In genomic region chr6:6207836-6208235, GRCm38 (mm10) we compare ENCODE assay signal across 22 mouse cellular contexts. TPM values are rescaled to one million over a fixed set of nuclear protein-coding genes. Genes with fewer than 3 reads are reported as not detected.
DNase-seq lines count a peak whose midpoint lies in the region; ATAC-seq and TF ChIP-seq lines count a peak whose summit lies in the region.
"Had no signal": no experiment of that assay in that cellular context is flagged by ENCODE, and none has a peak within 500 bp of the region (broad histone marks: within the 10 kb centered on the region; RNA-seq: fewer than 3 reads in every experiment).

No protein-coding gene starts in this region.

- TF ChIP-seq EP300 in lung, postnatal 0 days (IDR thresholded peaks at IDR 0.05): no peak

- no peaks in the 10 kb centered on the region for H3K9me3 ChIP-seq in heart, embryonic 13.5 days
- no peaks in the 10 kb centered on the region for H3K9me3 ChIP-seq in lung, postnatal 0 days (ENCODE audit: low read length)
- no peaks in the 10 kb centered on the region for H3K9me3 ChIP-seq in liver, embryonic 16.5 days (replicated peaks; ENCODE audit: control insufficient read depth, low read length)
- H3K9me3 ChIP-seq: embryonic facial prominence, embryonic 15.5 days; G1E; hindbrain, embryonic 15.5 days; intestine, embryonic 15.5 days; kidney, embryonic 15.5 days; limb, embryonic 12.5 days; lung, embryonic 15.5 days; midbrain, embryonic 15.5 days; neural tube, embryonic 15.5 days had no signal

- 0 out of 2 replicates have a peak overlapping the region, but pooled peaks have one; percentile 8 for H3K27ac ChIP-seq in heart, embryonic 13.5 days (replicated peaks)
- no peak overlapping the region for H3K27ac ChIP-seq in lung, postnatal 0 days (ENCODE audit: low read length)
- 0 out of 2 replicates have a peak overlapping the region, but pooled peaks have one; percentile 31 for H3K27ac ChIP-seq in cortical plate, adult 2 months (ENCODE audit: insufficient read depth, low read length)
- peak overlapping the region; percentile 33; the same call in 1 of the 2 replicates for H3K27ac ChIP-seq in liver, embryonic 16.5 days (ENCODE audit: low read length)
- H3K27ac ChIP-seq: embryonic facial prominence, embryonic 15.5 days; gastrocnemius, adult 2 months; hindbrain, embryonic 15.5 days; intestine, embryonic 15.5 days; kidney, embryonic 15.5 days; limb, embryonic 12.5 days; lung, embryonic 15.5 days; midbrain, embryonic 15.5 days; neural tube, embryonic 15.5 days had no signal

- ATAC-seq in heart, embryonic 13.5 days (ENCODE audit: extremely low read depth, insufficient number of reproducible peaks, low FRiP score, low TSS enrichment): no peak
- peak; percentile 57 for ATAC-seq in lung, postnatal 0 days
- peak; percentile 31; the same call in 1 of the 2 replicates for ATAC-seq in liver, embryonic 16.5 days (ENCODE audit: low read depth)
- no peak for ATAC-seq in monocyte, adult 5-6 weeks (replicated peaks; ENCODE audit: insufficient number of reproducible peaks, low FRiP score, low TSS enrichment, poor library complexity, severe bottlenecking)
- ATAC-seq: midbrain, embryonic 15.5 days had no signal

- H3K27me3 ChIP-seq in heart, embryonic 13.5 days (replicated peaks): peaks cover 18% of the 10 kb centered on the region
- H3K27me3 ChIP-seq in lung, postnatal 0 days (replicated peaks; ENCODE audit: insufficient read depth, low read length): no peaks in the 10 kb centered on the region
- no peaks in the 10 kb centered on the region for H3K27me3 ChIP-seq in liver, embryonic 16.5 days (ENCODE audit: control insufficient read depth, insufficient read depth, low read depth, low read length)
- H3K27me3 ChIP-seq: embryonic facial prominence, embryonic 15.5 days; hindbrain, embryonic 15.5 days; intestine, embryonic 15.5 days; kidney, embryonic 15.5 days; limb, embryonic 12.5 days; lung, embryonic 15.5 days; midbrain, embryonic 15.5 days; neural tube, embryonic 15.5 days had no signal

- H3K4me2 ChIP-seq in heart, embryonic 13.5 days: peak overlapping the region; percentile 55
- H3K4me2 ChIP-seq in lung, postnatal 0 days (replicated peaks; ENCODE audit: low read depth, low read length): no peak overlapping the region
- peak overlapping the region; percentile 21; the same call in 1 of the 2 replicates for H3K4me2 ChIP-seq in liver, embryonic 16.5 days (ENCODE audit: low read depth, low read length)
- H3K4me2 ChIP-seq: embryonic facial prominence, embryonic 15.5 days; hindbrain, embryonic 15.5 days; intestine, embryonic 15.5 days; kidney, embryonic 15.5 days; limb, embryonic 12.5 days; lung, embryonic 15.5 days; midbrain, embryonic 15.5 days; neural tube, embryonic 15.5 days had no signal

- TF ChIP-seq POLR2A in cortical plate, adult 2 months (IDR thresholded peaks at IDR 0.05; ENCODE audit: extremely low read depth, insufficient read depth, low read length): no peak

- WGBS in heart, embryonic 13.5 days: 45% methylated on average over 3 of the region's 3 CpGs
- 36% methylated on average over 3 of the region's 3 CpGs for WGBS in lung, postnatal 0 days
- WGBS in liver, embryonic 16.5 days (ENCODE audit: insufficient replicate concordance): 65% methylated on average over 3 of the region's 3 CpGs

- H3K4me3 ChIP-seq in heart, embryonic 13.5 days: peak overlapping the region; percentile 17; the same call in 1 of the 2 replicates
- H3K4me3 ChIP-seq in lung, postnatal 0 days (ENCODE audit: low read depth, low read length): no peak overlapping the region
- H3K4me3 ChIP-seq in cortical plate, adult 2 months (ENCODE audit: insufficient read depth, low read length): no peak overlapping the region
- no peak overlapping the region for H3K4me3 ChIP-seq in liver, embryonic 16.5 days (ENCODE audit: low read depth, low read length)
- H3K4me3 ChIP-seq: embryonic facial prominence, embryonic 15.5 days; gastrocnemius, adult 2 months; hindbrain, embryonic 15.5 days; intestine, embryonic 15.5 days; kidney, embryonic 15.5 days; limb, embryonic 12.5 days; lung, embryonic 15.5 days; midbrain, embryonic 15.5 days; neural tube, embryonic 15.5 days had no signal

- peaks cover 10% of the 10 kb centered on the region; the same call in 1 of the 2 replicates for H3K36me3 ChIP-seq in heart, embryonic 13.5 days
- no peaks in the 10 kb centered on the region for H3K36me3 ChIP-seq in lung, postnatal 0 days (ENCODE audit: insufficient read depth, low read length)
- no peaks in the 10 kb centered on the region for H3K36me3 ChIP-seq in liver, embryonic 16.5 days (ENCODE audit: control insufficient read depth, insufficient read depth)
- H3K36me3 ChIP-seq: embryonic facial prominence, embryonic 15.5 days; hindbrain, embryonic 15.5 days; intestine, embryonic 15.5 days; kidney, embryonic 15.5 days; limb, embryonic 12.5 days; lung, embryonic 15.5 days; midbrain, embryonic 15.5 days; neural tube, embryonic 15.5 days had no signal

- no peak overlapping the region for H3K9ac ChIP-seq in heart, embryonic 13.5 days
- no peak overlapping the region for H3K9ac ChIP-seq in lung, postnatal 0 days (replicated peaks; ENCODE audit: low read depth)
- no peak overlapping the region for H3K9ac ChIP-seq in liver, embryonic 16.5 days (ENCODE audit: low read depth, low read length)
- H3K9ac ChIP-seq: embryonic facial prominence, embryonic 15.5 days; hindbrain, embryonic 15.5 days; intestine, embryonic 15.5 days; kidney, embryonic 15.5 days; limb, embryonic 12.5 days; lung, embryonic 15.5 days; midbrain, embryonic 15.5 days; neural tube, embryonic 15.5 days had no signal

- no peak for DNase-seq in heart, adult 11 months
- DNase-seq in lung, postnatal 0 days (ENCODE audit: low spot score): peak; percentile 27
- DNase-seq in lung, postnatal 14 days: no peak
- DNase-seq: cerebellum, adult 11-12 months; cerebellum, postnatal 25 days; gastrocnemius, adult 2 months; right cerebral cortex, postnatal 14 days; spleen, adult 18-20 months; thymus, postnatal 25 days had no signal

- peaks cover 50% of the 10 kb centered on the region for H3K4me1 ChIP-seq in heart, embryonic 13.5 days
- H3K4me1 ChIP-seq in lung, postnatal 0 days (ENCODE audit: insufficient read depth, low read depth, low read length): no peaks in the 10 kb centered on the region
- H3K4me1 ChIP-seq in cortical plate, adult 2 months (ENCODE audit: control insufficient read depth, insufficient read depth, low read length): no peaks in the 10 kb centered on the region
- peaks cover 32% of the 10 kb centered on the region for H3K4me1 ChIP-seq in liver, embryonic 16.5 days (ENCODE audit: control insufficient read depth, low read depth, low read length)
- H3K4me1 ChIP-seq: hindbrain, embryonic 15.5 days; intestine, embryonic 15.5 days; midbrain, embryonic 15.5 days; neural tube, embryonic 15.5 days had no signal

- no peak for TF ChIP-seq CTCF in lung, postnatal 0 days (IDR thresholded peaks at IDR 0.05)
- no peak for TF ChIP-seq CTCF in cortical plate, adult 2 months (IDR thresholded peaks at IDR 0.05; ENCODE audit: extremely low read depth, insufficient read depth, low read length)

RNA-seq across cellular contexts. Expression of gene Slc25a13, which starts 9.1 kb away (rescaled TPM):
- polyA plus RNA-seq in heart, embryonic 13.5 days (2015; fragmentation: Nextera tagmentation; extraction: Ambion mirVana): 55.3 and 58.9 TPM in 2 replicates
- 7.1 and 7.7 TPM in 2 replicates for polyA plus RNA-seq in lung, postnatal 0 days (2015; fragmentation: Nextera tagmentation; extraction: Ambion mirVana)
- 1.9 and 2.0 TPM in 2 replicates for polyA plus RNA-seq in cortical plate, adult 2 months (2012; rRNA removed)
- 55.1 and 58.7 TPM in 2 replicates for polyA plus RNA-seq in liver, embryonic 16.5 days (2015; fragmentation: Nextera tagmentation; extraction: Ambion mirVana)
- total RNA-seq in monocyte, adult 5-6 weeks (2017): 4.4 to 7.0 TPM (median 5.8 TPM) in 3 replicates

Comparison
In these comparisons a context has a peak if more than half of its experiments do, and no peak if none do; other contexts are left out.
1. ATAC-seq: peak in lung, postnatal 0 days (single experiment) and liver, embryonic 16.5 days (single experiment); none in heart, embryonic 13.5 days (single experiment) and monocyte, adult 5-6 weeks (single experiment).